Mouse (Mus musculus) urinary bladder, postnatal 14 days (tissue): ENCODE measurements at regions not wholly inside any gene's neighbourhood (a gene's known extent, or its start where the extent isn't known, plus 50 kb on each side); places are given as distances from the start of the nearest gene placed in this dataset.

ENCODE experiments used
- DNase-seq: peaks from one replicate; pipeline ENCODE4 v3.0.0; 2021; ENCODE audit warnings: low spot score

DNA sequence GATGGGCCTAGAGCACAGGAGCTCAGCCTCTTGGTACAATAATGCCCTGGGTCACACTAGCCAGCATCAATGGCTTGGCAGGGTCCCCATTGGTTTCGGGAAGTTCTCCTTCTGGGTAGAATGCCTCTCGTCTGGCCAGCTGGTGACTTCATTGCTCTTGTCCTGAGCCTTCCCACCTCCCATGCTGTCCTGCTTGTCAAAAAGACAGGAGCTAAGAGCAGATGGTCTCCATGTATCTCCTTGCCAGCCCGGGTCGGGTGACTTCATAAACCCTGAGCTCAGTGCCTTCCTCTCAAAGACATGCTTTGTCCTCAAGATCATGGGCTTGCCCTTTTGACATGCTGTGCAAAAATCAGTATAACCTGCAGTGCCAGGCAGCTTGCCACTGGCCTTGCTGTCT lies 179.2 kb upstream of the Sh3bp4 start:
- no peak for DNase-seq

DNA sequence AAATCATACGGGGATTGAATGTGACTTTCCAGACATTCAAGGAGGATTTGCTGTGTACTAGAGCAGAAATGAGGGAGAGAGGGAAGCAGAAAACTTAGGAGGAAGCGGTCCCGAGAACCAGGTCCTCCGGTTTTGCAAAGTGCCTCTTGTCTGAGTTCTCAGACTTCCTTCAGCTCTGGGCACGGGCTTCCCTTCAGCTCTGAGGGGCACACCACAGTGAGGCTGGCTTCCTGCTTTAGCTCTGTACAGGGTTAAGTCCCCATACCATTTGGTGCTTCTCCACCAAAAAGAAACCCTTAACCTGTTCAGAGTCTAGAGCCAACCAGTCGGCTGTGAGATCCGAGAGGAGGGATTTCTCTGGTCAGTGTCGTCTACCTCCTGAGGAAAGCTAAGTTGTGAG lies 167.8 kb upstream of the Sh3bp4 start:
- no peak for DNase-seq

DNA sequence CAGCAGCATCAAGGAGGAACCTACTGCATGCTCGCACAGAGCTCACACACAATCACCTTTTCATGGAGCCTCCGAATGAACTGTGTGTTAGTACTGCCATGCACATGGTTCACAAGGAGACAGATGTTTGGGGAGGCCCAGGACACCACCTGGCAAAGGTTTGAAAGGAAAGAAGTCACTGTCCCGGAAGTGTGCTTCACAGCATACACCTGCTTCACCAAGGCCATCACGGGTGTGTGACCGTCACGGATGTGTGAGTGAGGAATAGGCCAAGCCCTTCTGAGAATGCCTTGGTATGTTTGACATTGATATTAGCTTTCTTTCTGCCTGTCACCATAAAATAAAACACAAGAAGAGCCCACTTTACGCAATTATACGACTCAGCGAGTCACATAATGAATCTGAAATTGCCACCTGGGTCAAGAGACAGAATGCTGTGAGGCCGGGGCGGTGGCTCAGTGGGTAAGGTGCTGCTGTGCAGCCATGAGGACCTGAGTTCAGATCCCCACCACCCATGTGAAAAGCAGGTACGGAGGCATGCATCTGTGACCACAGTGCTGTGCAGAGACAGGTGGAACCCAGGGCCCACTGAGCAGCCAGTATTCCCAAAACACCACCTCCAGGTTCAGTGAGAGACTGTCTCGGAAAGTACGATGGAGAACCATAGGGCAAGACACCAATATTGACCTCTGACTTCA lies 162.3 kb upstream of the Sh3bp4 start:
- no peak for DNase-seq

DNA sequence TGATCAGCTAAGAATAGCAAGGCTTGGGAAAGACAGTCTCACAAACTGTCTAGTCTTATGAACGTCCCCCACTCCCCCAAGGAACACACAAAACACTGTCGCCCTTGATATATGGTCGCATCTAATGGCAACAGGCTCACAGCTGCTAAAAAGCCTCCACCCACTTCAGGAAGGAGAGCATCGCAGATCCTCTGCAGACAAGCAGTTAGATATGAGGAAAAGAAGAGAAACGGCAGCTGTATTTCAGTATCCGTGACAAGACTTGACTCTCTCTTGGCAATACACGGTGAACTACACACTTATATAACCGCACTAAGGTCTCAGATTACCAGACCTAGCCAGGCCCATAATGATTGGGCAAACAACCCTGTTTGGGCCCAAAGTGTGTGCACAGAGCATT lies 161.5 kb upstream of the Sh3bp4 start:
- DNase-seq = no peak

DNA sequence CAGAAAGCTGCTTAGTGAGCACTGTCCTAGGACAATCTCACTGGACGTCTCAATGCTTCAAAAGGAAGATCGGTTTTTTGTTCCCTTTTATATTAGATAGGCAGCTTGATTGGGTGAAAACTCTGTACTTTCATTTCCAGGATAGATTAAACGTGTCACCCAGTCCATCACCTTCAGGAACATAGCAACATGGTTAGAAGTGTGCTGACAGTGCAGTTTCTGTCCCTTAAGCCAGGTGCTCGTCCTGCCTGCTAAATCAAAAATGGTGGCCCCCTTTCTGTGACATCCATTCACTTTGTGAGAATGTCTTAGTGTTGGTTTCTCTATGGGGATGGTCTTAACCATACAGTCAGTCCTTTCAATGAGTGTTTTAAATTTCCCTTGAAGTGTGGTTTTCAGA lies 160.9 kb upstream of the Sh3bp4 start:
- DNase-seq = no peak

DNA sequence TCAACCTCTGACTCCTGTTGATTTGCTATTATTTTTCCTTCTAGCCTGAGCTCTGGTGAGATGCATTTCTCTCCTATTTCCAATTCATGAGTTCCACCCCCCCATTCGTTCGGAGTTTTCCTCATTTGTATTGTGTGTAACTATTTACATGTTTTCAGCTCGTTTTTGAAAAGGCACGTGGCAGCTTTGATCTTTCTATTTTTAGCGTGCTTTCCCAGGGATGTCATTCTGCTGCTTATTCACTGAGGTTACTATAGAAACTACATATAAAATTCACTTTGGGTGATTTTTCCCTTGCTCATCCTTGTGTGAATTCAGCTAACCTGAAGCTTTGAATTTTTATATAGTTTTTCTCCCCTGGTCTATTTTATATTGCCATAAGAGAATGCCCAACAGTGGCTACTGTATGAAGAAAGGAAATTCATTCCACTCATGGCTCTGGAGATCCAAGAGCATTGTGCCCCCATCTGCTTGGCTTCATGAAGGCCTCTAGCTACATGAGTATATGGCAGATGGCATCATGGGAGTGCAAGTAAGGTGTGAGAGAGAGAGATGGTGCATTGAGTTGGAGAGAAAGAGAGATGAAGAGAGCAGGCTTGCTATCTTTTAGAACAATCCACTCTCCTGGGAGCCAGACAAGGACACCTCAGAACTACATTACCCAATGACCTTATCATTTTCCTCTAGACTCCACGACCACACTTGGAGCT lies 160.2 kb upstream of the Sh3bp4 start:
- DNase-seq = no peak

DNA sequence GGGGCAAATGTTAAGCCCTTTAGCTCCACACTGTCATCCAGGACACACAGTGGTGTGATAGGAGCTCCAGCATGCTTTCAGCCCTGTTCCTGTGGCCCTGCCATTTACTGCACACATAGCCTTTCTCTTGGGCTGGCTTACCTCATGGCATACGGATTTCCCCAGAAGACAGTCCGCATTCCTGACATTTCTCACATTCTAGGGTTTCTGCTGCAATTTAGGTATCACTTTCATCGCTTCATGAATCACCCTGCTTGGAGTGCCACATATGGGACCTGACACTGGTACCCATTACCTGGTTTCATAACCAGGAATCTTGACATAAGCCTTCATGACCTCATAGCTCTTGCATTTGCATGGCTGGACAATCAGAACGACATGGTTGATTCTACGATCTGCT lies 158.5 kb upstream of the Sh3bp4 start:
- no peak for DNase-seq

DNA sequence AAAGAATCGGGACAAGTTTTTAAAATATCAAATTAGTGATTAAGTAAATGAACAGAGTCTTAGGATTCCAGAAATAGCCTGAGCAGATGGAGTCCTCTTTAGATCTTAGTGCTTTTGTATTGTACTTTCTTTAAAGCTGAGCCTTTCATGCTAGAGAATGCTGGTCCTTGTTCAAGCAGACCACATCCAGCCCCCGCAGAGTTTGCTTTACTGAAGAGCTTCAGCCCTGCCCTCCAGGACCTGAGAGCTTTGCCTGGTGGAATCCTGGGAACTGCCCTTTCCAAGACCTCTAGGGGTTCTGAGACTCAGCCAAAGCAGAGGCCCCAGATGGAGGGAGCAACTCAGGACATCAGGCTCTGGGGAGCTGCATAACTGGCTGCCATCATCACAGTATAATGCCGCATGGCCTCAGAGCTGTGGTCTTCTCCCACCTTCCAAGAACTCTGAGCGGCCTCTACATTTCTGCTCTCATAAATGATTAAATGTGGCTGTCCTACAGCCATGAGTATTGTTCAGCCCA lies 153.6 kb upstream of the Sh3bp4 start:
- no peak for DNase-seq

DNA sequence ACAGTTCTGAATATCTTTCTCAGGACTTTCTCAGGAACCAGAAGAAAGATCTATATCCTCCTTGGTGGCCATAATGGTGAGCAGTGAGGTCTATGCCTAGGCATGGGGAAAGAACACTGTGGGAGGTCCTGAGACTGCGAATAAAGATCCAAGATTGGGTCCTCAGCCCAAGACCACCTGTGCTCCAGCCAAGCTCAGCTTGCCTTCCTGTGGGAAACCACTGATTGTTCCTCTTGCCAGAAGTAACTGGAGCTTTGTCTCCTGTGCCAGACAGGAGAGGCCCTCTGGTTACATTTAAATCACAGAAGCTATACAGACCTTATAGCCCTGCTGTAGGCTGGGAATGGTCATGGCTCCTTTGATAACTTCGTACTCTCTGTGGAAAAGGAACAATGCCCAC lies 148.8 kb upstream of the Sh3bp4 start:
- no peak for DNase-seq

DNA sequence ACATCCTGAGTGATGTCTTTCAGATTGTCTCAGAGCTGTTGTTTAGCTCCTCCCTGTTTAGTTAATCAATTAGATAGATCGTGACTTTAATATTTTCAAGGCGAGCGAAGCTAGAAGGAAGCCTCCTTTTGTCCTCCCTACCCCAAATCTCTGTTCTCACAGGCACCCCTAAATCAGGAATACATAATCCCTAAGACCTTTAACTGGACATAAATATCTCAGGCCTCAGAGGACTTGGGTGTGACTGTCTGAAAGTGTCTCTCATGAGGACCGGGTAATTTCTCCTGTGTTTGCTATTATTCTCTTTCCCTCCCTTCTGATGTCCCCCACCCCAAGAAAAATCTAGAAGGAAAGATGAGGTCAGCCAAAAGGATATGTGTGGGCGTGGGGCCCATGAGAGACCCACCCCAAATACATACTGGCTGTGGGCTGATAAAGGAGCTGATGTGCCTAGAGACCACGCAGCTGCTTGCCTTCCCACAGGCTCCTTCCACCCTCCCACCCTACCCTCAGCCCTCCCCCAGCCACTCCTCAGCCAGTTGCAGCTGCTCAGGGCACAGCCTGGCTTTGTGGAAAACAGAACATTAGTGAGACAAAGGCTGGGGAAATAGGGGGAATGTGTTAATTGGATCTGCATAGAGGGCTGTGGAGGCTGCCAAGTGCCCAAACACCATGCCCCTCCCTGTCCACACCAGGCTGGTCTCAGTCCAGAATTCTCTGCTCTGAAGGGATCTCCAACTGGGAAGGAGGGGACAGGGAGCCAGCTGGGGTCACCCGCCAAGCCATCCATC lies 146.2 kb upstream of the Sh3bp4 start:
- no peak for DNase-seq

DNA sequence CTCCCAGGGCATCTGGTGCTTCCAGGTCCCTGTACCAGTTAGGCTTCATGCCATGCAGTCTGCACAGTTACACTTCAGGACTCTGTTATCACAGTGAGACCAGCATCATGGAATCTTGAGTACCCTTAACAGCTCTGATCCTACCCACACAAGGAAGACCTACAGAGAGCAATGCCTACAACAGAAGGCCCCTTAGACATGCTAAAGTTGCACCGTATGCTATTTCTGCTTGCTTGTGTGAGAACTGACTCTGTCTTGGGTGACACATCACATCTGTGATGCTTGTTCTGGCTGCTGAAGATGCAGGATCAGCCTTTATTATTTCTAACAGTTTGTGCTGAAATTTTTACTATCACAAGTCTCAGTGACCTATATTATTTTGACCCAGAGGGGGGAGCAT lies 135.0 kb upstream of the Sh3bp4 start:
- DNase-seq = no peak

DNA sequence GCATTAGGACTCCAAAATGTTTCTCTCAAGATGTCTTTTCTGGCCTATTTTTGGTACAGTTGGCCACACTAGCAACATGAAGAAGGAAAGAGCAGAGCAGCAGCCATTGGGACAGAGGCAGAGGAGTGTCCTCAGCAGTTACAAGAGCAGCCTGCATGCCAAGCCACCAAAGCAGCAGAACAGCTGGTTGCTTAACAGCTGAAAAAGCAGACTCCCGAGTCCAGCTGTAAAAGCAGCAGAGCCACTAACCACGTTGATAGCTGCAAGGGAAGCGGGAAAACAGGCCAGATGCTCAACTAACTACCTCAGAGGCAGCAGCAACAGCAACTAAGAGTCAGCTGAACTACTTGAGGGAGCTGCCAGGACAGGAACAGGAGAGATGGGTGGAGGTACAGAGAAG lies 134.4 kb upstream of the Sh3bp4 start:
- no peak for DNase-seq

DNA sequence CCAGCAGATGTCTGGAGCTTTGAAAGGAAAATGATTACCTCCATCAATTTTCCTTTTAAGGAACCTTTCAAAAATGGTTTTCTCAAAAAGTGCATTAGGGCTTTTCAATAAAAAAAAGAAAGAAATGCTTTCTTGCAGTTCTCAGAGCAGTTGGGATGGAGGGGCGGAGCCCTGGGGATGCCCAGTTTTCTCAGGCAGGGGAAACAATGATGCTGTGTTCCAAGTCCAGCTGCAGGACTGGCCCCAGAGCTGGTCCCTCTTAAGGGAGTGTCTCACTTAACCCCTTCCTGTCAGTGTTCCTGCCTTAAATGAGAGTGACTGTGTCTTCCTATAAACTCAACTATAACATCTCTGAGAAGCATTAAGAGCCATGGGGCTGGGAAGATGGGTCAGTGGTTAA lies 132.9 kb upstream of the Sh3bp4 start:
- DNase-seq = no peak

DNA sequence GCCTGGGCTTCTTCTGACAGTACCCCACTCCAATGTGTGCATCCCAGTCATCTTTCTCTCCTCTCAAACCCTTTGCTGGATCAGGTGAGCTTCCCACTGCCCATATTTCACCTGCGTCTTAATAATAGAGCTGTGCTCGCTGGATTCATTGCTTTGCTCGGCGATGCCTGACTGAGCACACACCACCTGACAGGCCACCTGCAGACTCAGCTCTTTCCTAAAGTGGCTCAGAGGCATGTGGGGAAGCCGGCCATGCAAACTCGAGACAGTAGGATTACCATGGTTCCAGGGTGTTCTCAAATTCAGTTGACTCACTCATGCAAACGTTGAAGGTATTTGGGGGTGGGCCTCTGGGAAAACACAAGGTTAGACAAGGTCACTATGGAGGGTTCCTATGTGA lies 131.8 kb upstream of the Sh3bp4 start:
- no peak for DNase-seq

DNA sequence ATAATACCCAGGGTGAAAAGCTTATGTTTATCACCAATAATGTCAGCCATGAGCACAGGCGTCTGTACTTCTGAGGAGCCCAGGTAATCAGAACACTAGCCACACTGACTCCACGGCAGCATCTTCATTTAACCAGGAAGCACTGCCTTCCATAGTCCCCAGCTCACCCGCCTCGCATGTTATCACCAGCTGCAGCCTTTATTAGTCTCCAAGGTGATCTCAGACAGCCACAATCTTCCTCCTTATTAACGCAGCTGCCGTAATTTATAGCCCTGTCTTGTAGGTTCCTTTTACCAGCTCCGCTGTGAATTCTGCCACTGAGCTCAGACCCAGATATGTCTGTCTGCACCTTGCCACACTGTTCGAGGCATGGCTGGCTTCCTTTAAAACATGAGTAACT lies 127.2 kb upstream of the Sh3bp4 start:
- no peak for DNase-seq

DNA sequence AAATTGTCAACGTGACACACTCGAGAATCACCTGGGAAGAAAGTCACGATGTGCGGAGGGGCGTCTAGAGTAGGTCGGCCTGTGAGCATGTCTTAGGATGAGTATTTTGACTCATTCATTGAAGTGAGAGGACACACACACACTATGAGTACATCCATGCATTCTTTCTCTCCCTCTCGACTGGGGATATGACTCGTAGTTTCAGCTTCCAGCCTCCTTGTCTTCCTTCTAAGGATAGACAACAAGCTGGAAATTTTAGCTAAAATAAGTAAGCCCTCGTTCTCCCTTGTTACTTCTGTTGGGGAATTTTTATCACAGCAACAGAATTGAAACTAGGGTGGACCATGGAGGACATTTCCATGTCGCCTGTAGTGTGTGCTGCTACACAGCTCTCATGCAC lies 124.3 kb upstream of the Sh3bp4 start:
- DNase-seq = no peak

DNA sequence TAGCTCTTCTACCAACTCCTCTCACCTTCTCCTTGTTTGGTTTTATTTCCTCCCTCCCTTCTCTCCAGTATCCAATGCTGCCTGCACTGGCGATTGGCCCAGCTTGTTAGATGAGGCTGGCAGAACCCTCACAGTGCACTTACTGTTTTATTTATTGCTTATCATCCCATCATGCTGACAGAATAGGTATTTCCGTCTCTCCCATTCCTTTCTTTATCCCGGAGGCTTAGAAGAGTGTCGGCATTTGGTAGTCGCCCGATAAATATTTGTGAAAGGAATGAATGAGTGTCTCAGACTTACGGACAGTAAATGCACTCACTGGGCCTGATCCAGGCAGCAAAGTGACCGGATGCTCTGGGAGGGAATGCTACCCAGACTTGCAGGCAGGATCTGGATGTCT lies 123.8 kb upstream of the Sh3bp4 start:
- no peak for DNase-seq

DNA sequence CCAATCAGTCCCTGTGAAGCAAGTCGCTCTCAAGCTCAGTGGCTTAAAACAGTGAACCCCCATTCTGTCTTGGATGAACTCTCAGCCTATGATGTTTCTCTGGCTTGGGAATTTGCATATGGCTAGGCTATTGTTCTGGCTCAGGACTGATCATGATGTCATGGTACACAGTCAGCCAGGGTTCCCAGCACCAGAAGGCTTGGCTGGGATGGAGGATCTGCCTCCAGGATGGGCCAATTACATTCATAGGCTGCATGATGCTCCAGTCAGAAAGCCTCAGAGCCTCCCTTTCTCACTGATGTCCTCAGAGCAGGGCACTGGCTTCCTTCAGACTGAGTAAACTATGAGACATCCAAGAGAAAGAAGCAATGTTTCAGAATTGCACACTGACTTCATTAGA lies 120.3 kb upstream of the Sh3bp4 start:
- DNase-seq = no peak

DNA sequence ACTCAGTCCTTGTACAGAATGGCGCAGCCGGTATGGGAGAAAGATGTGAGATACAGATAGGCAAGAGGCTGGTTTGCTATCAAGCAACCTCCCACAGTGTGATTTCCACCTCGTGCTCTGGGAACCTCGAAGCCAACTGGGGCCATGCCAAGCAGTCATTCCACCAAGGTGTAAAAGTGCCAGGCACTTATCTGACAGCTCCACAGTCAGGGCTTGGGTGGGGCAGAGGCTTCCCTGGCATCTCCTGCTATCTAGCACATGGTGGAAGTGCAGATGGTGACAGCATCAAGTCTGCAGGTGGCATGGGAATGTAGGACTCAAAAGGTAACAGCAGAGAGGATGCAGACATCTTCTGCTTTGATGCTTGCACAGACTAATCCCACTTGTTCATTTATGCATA lies 116.7 kb upstream of the Sh3bp4 start:
- no peak for DNase-seq

DNA sequence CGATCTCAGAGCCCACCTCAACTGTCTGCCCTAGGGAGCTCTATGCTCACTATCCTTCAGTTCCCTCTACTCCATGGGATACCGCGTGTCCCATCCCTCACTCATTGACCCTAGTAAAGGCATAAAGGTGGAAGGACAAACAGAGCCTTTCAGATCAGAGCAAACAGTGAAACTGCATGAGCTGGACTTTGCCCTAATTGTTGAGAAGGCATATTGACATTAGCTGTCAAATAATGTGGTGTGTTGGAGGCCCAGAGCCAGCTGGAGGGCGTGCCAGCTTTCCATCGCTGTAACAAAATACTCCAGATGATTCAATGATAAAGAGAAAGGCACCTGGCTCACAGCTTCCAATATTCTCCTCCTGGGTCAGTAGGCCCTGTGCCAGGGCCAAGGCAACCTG lies 115.4 kb upstream of the Sh3bp4 start:
- no peak for DNase-seq

DNA sequence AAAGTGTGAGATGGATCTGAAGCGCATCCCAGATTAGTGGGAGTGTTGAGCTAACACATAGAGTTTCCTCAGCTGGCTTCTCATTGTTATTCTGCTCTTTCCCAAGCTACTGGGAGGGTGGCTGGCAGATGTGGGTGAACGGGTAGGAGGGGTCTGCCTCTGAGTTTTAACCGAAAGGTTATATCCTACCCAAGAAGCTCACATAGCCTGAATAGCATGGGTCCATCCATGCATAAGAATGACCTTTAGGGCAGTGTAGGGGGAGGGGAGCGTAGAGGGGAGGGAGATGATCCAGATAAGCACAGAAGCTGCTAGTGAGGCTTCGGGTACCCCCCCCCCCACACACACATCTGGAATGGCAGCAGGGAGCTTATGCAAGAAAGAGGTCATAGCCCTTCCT lies 113.2 kb upstream of the Sh3bp4 start:
- no peak for DNase-seq

DNA sequence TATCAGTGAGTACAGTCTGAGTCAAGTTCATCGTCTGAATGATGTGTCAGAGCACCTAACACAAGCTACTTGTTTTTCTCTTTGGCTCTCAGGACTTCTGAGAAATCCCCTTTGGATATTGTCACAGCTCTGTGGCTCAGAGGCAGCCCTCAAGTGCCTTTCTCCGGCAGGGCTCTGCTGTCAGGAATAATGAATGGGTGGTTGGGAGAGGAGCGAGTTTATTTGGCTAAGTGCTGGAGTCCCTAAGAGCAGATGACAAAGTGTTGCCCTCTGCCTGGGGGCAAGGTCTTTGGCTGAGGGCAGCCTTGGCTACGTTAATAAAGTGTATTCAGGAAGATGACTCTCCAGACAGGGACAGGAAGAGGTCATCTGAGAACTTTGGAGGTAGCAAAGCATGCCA lies 110.5 kb upstream of the Sh3bp4 start:
- DNase-seq = no peak

DNA sequence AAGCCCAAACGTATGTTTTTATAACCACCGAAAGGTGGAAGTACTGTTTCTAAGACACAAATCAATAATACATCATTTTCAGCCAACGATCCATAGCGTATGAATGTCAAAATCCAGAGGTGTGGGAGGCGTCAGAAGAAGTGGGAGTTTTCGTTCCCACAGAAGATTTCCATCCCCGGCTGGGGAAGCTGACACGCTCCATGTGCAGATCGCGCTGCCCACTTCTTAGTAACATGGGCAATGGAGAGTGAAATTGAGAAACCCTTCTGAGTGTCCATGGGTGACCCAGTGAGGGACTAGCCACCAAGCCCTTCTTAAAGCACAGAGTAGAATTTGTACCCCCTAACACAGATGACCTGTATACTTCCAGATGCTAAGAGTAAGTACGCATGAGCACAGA lies 110.1 kb upstream of the Sh3bp4 start:
- no peak for DNase-seq
